Mouse (Mus musculus): ENCODE measurements around the gene Phf24. TPM values are rescaled to one million over a fixed set of nuclear protein-coding genes. Genes with fewer than 3 reads are reported as not detected.

Gene Phf24
- total and polyA plus RNA-seq, 3 experiments = 0.92 to 2.6 (median 1.8) TPM

Other genes starting within 250 kb of the Phf24 start
- under 1 TPM in 1 of 2 experiments, not detected in 1; 0.55 TPM for gene 4930578G10Rik, start 181.1 kb upstream of the Phf24 start, total RNA-seq (2021)
- gene 4930578G10Rik, start 181.1 kb upstream of the Phf24 start, polyA plus RNA-seq (2012; rRNA removed) = 0.26 TPM in 1 of 2 replicates, not detected in the other
- 1 to 10 TPM; 1.8 to 6.7 TPM for gene Ccl19, start 160.1 kb upstream of the Phf24 start, total RNA-seq (2021)
- gene Ccl19, start 160.1 kb upstream of the Phf24 start, polyA plus RNA-seq (2012; rRNA removed) = 25.5 and 29.5 TPM in 2 replicates
- 10 to 100 TPM in 1 of 2 experiments, 1 to 10 TPM in 1; 5.7 to 12.2 TPM for gene Ccl21a, start 142.7 kb upstream of the Phf24 start, total RNA-seq (2021)
- 2.3 and 3.8 TPM in 2 replicates for gene Ccl21a, start 142.7 kb upstream of the Phf24 start, polyA plus RNA-seq (2012; rRNA removed)
- not detected for gene Fam205a1, start 62.8 kb upstream of the Phf24 start, total RNA-seq (2021)
- gene Fam205a1, start 62.8 kb upstream of the Phf24 start, polyA plus RNA-seq (2012; rRNA removed) = not detected in 2 replicates
- under 1 TPM in 1 of 2 experiments, not detected in 1; 0.14 TPM for gene Gm12394, start 59.9 kb upstream of the Phf24 start, total RNA-seq (2021)
- not detected in 2 replicates for gene Gm12394, start 59.9 kb upstream of the Phf24 start, polyA plus RNA-seq (2012; rRNA removed)
- under 1 TPM in 1 of 2 experiments, not detected in 1; 0.17 TPM for gene Fam205c, start 42.4 kb upstream of the Phf24 start, total RNA-seq (2021)
- gene Fam205c, start 42.4 kb upstream of the Phf24 start, polyA plus RNA-seq (2012; rRNA removed) = not detected in 2 replicates
- gene Dnajb5, start 33.2 kb downstream of the Phf24 start, total RNA-seq (2021) = 10 to 100 TPM; 17.7 to 18.3 TPM
- gene Dnajb5, start 33.2 kb downstream of the Phf24 start, polyA plus RNA-seq (2012; rRNA removed) = 7.4 TPM in 2 replicates
- not detected for gene 1700022I11Rik, start 52.9 kb downstream of the Phf24 start, total RNA-seq (2021)
- not detected in 2 replicates for gene 1700022I11Rik, start 52.9 kb downstream of the Phf24 start, polyA plus RNA-seq (2012; rRNA removed)
- 100 to 1,000 TPM; 305 to 320 TPM for gene Vcp, start 83.8 kb downstream of the Phf24 start, total RNA-seq (2021)
- gene Vcp, start 83.8 kb downstream of the Phf24 start, polyA plus RNA-seq (2012; rRNA removed) = 671 and 857 TPM in 2 replicates
- gene Fancg, start 93.8 kb downstream of the Phf24 start, total RNA-seq (2021) = 1 to 10 TPM; 7.7 to 8.9 TPM
- gene Fancg, start 93.8 kb downstream of the Phf24 start, polyA plus RNA-seq (2012; rRNA removed) = 10.8 and 13.5 TPM in 2 replicates
- gene Pigo, start 109.2 kb downstream of the Phf24 start, total RNA-seq (2021) = 10 to 100 TPM; 16.5 to 20.2 TPM
- gene Pigo, start 109.2 kb downstream of the Phf24 start, polyA plus RNA-seq (2012; rRNA removed) = 21.3 and 25.4 TPM in 2 replicates
- gene Stoml2, start 115.0 kb downstream of the Phf24 start, total RNA-seq (2021) = 100 to 1,000 TPM; 227 to 252 TPM
- gene Stoml2, start 115.0 kb downstream of the Phf24 start, polyA plus RNA-seq (2012; rRNA removed) = 192 and 291 TPM in 2 replicates
- 10 to 100 TPM; 51.5 TPM for gene Fam214b, start 129.6 kb downstream of the Phf24 start, total RNA-seq (2021)
- 42.1 and 43.5 TPM in 2 replicates for gene Fam214b, start 129.6 kb downstream of the Phf24 start, polyA plus RNA-seq (2012; rRNA removed)
- 10 to 100 TPM; 10.6 to 11.1 TPM for gene Unc13b, start 142.3 kb downstream of the Phf24 start, total RNA-seq (2021)
- 6.0 and 8.6 TPM in 2 replicates for gene Unc13b, start 142.3 kb downstream of the Phf24 start, polyA plus RNA-seq (2012; rRNA removed)

All from adrenal gland, adult 2 months (tissue).